Mouse (Mus musculus) lung, postnatal 4 days (tissue): ENCODE measurements around the gene Shroom3.
A peak's percentile ranks its signal among the peaks of the same experiment; 100 is the strongest.

ENCODE experiments used
- DNase-seq, 2 experiments: peaks; one replicate each; pipeline ENCODE4 v3.0.0; 2021

Shroom3 gene

GRCm38 (mm10) chr5:92983942-92984341, 300.7 kb downstream of the Shroom3 start:
- DNase-seq = no peak

DNA sequence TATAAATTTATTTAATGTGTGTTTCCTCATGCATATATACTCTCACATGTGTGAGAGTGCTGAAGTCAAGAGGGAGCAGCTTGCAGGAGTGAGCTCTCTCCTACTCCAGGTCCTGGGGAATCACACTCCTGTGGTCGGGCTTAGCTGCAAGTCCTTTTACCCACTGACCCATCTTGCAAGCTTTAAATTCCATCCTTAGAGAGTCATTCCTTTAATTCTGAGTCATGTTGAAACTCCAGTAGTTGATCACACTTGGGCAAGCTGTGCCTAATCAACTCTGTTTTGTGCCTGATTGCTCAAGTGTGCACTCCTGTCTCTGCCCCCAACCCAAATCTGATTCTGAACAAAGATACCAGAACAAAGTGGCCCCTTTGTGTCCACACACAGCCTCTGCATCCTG, 301.5 kb downstream of the Shroom3 start:
- no peak for DNase-seq

GRCm38 (mm10) chr5:92985391-92985790, 302.2 kb downstream of the Shroom3 start:
- DNase-seq = no peak

DNA sequence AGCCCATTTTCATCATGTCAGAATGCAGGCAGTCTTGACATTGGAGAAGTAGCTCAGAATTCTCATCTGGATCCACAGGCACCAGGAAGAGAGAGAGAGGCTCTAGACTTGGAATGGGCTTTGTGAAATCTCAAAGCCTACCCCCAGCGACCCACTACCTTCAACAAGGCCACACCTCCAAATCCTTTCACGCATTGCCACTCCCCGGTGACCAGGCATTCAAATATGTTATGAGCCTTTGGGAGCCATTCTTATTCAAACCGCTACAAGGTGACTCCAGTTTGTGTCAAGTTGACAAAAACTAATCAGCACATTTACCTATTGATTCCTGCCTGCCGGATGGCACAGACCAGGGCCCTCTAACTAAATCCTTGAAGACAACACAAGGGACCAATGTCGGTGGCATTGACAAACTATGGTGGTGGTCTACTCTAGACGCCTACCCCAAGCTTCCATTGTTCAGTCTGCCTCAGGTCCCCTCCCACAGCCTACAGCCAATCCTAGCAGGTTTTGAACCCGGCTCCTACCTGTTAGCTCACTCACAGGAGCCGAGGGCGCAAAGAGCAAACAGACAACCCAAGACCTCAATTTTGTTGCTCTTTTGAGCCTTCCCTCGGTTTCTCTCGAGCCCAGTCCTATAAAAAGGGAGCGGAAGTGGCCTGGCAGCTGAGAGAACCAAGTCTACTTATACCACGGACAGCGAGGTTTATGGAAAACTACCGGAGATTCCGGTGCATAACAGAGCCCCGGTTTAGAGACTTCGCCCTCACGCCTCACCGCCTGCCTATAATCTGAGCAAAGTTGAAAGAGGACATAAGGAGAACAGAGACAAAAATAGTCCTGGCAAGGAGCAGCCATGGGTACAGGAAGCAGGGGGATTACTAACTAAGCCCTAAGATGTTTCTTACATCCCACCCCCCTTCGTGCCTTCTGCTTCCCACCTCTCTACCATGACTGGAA, 303.7 kb downstream of the Shroom3 start:
- no peak for DNase-seq

DNA sequence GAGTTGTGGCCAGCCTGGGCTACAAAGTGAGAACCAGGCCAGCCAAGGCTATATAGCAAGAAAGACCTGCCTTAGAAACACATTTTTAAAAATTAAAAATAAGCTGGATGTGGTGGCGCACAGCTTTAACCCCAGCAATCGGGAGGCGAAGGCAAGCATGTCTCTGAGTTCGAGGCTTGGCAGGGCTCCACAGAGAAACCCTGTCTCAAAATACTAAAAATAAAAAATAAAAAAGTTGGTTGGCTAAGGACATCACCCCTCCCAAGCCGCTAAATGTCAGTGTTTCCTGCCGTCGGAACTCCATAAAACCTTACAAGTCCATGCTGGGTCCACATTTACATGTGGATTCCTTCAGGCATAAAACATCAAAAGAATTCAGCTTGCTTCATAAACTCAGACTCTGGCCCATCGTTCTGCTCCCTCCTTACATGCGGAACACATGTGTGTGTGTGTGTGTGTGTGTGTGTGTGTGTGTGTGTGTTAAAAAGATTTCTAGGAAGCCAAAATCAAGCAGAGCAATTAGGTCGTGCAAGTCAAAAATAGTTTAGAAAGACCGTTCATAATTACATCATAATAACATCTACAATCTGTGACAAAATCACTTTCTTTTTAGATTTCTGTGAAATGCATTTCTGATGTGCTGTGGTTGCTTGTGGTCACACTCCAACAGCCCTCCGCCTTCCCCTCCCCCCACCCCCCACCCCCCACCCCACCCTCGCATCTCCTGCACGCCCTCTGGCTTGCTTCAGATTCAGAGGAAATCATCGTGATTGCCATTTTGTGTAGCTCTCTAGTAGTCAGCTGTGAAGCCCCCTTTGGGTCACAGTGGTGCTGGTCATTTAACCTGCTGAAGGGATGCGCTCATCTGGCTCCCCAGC, 304.9 kb downstream of the Shroom3 start:
- DNase-seq = no peak

GRCm38 (mm10) chr5:92988769-92989356, 305.6 kb downstream of the Shroom3 start:
- no peak for DNase-seq

GRCm38 (mm10) chr5:92992106-92992505, 308.9 kb downstream of the Shroom3 start:
- DNase-seq = no peak

DNA sequence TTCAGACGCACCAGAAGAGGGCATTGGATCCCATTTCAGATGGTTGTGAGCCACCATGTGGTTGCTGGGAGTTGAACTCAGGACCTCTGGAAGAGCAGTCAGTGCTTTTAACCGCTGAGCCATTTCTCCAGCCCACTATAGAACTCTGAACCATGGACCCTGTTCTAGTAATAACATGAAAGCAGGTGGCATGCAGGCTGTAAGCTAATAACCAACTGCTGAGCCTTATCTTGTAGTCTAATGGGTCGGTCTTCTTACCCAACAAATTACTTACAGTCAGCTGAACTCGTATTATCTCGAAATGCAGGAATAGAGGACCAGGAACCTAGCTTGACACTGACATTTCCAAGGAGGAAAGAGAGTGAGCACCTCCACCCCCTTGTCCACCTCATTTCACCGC, 311.1 kb downstream of the Shroom3 start:
- no peak for DNase-seq

DNA sequence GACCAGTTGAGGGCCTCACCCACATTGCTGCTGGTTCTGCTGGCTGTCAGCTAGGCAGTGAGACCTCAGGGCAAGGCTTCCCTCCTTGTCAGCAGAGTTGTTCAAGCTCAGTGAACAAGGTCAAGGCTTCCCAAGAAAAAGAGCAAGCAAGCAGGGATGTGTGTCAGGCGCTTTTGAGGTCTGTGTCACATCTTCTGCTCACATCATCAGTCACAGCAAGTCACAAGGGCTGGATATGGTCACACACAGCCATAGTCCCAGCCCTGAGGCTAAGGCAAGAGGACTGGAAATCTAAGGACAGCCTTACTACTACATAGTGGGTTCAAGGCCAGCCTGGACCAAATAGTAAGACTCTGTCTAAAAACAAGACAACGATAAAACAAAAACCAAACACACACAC, 311.6 kb downstream of the Shroom3 start:
- peak in 1 of 2 experiments; percentile 58 for DNase-seq

DNA sequence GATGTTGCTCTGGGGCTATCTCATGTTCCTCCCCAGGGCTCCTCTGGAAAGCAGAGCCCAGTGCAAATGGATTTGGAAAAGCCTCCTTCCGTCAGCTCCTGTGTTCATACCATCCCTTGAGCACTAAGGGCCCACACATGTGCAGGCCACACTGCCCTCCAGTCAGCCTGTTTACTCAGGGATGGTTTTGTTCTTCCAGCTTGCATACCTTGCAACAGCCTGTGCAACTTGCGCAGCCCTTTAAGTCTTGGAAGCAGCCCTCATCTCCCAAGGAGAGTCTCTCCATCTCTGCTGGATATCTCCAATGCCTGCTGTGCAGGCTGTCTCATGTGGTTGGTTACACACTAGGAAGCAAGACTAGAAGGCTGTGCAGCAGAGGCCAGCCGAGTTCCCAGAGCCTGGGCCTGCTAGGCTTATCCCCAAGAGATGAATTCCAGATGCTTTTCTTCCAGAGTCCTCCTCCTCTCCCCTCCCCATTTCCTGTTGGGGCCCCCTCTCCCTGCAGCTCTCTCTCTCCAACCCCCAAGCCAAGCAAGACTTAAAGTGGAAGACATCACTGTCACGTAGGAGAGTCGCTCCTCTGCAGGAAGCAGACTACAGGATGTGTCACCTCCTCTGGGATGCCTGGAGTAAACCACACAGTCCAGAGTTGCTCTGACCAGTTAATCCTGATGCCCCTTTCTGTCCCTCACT, 314.3 kb downstream of the Shroom3 start:
- DNase-seq = peak; percentile 51 to 80

DNA sequence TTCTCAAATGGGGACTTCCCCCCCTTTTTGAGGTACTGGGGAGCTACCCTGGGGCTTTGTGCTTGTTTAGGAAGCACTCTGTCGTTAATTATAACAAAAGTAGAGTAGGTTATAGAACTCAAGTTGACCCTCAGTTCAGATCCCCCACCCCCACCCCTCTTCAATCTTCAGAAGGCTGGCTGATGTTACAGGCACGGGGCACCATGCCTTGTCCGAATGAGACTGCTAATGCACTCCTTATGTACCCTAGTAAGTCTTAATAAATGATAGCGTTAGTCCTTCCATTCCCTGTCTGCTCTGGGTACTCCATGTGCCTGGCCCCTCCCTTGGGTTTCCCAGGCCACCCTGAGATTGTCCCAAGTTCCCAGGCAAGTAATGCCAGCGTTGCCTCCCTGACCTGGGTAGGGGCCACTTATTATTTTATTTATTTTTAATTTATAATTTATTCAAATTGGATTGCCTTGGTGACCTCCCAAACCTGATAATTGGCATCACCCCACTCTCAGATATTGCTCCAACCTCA, 315.3 kb downstream of the Shroom3 start:
- no peak for DNase-seq

DNA sequence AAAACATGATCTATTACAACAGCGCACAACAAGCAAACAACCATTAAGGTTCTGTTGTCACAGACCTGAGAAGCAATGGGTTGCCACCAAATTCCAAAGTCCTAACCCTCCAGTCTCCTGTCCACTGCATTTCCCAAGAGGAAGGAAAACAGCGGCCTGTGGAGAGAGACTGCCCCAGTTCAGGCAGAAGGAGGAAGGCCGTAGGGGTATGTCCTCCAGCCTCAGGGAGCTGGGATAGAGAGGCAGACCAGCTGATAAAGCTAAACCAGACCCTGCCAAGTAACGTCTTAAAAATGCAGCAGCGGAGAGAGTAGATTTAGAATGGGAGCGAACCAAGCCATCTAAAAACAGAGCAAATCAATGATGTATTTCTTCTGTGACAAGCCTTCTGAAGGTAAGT, 316.8 kb downstream of the Shroom3 start:
- DNase-seq = no peak

- peak; percentile 68 to 87 for DNase-seq
Observed at GRCm38 (mm10) chr5:93000774-93001757, 317.8 kb downstream of the Shroom3 start.

GRCm38 (mm10) chr5:93002615-93003014, 319.4 kb downstream of the Shroom3 start:
- no peak for DNase-seq

DNA sequence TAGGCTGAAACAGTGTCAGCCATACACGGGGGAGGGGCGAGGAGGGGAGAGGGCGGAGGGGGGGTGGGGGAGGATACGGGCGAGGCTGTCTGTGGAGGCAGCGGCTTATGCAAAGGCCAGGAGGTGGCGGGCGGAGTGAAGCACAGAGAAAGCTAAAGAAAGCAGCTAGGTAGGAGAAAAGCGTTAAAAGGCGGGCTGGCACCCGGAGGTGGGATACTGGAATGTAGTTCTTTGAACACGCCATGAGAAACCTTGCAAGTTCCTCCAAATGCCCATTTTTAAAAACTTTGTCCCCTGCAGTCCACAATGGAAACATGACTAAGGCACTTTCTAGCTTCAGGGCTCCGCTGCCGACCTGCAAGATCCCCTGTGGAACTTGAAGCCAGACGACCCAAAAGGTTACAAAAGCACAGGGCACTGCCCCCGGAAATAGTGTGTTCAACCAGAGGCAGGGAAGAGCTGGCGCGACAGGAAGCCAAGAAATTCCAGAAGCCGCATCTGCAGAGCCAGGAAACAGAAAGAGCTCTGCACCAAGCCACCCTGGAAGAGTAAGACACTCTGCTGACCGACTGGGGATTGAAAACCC, 322.1 kb downstream of the Shroom3 start:
- peak; percentile 60 to 74 for DNase-seq

GRCm38 (mm10) chr5:93005815-93006341, 322.6 kb downstream of the Shroom3 start:
- peak in 1 of 2 experiments; percentile 41 for DNase-seq

- no peak for DNase-seq
Observed at GRCm38 (mm10) chr5:93008256-93008655, 325.0 kb downstream of the Shroom3 start.
